Mouse (Mus musculus): Measurements from ENCODE around the gene Ccdc120. TPM values are rescaled to one million over a fixed set of nuclear protein-coding genes. Genes with fewer than 3 reads are reported as not detected.
"Not testable (repeated sequence)": the region's sequence is repeated elsewhere in the genome, so short reads cannot be mapped to it uniquely, and the experiment has no call there.

The Ccdc120 gene
- polyA plus RNA-seq, 1 experiment from 2014 or later: 30.4 TPM

GRCm38 (mm10) chrX:7722691-7723090 is 28.0 kb downstream of the Ccdc120 start:
- no peaks in the 10 kb centered on the region for H3K9me3 ChIP-seq (replicated peaks)
- H3K4me1 ChIP-seq: peaks cover 7% of the 10 kb centered on the region; the same call in 1 of the 2 replicates
- ATAC-seq: no peak
- no peak overlapping the region for H3K27ac ChIP-seq
- H3K4me2 ChIP-seq: peak overlapping the region; percentile 64
- H3K36me3 ChIP-seq (ENCODE audit: poor library complexity, severe bottlenecking): peaks cover 20% of the 10 kb centered on the region
- WGBS: 21% methylated on average over 4 of the region's 4 CpGs
- H3K27me3 ChIP-seq: no peaks in the 10 kb centered on the region
- peak overlapping the region; percentile 62 for H3K9ac ChIP-seq
- H3K4me3 ChIP-seq: peak overlapping the region; percentile 59

- Histone ChIP-seq H3K9me3 (replicated peaks) (no peaks in the 10 kb centered on the region), H3K4me1 (peaks cover 6% of the 10 kb centered on the region; the same call in 1 of the 2 replicates), H3K27me3 (no peaks in the 10 kb centered on the region), H3K36me3 (ENCODE audit: poor library complexity, severe bottlenecking) (peaks cover 18% of the 10 kb centered on the region), H3K27ac (peak overlapping the region; percentile 86; the same call in 1 of the 2 replicates), H3K4me3 (peak overlapping the region; percentile 59), H3K4me2 (peak overlapping the region; percentile 64), H3K9ac (peak overlapping the region; percentile 62)
- WGBS: 29% methylated on average over 11 of the region's 11 CpGs
- no peak for ATAC-seq
Observed at GRCm38 (mm10) chrX:7722282-7722611, 28.5 kb downstream of the Ccdc120 start.

DNA sequence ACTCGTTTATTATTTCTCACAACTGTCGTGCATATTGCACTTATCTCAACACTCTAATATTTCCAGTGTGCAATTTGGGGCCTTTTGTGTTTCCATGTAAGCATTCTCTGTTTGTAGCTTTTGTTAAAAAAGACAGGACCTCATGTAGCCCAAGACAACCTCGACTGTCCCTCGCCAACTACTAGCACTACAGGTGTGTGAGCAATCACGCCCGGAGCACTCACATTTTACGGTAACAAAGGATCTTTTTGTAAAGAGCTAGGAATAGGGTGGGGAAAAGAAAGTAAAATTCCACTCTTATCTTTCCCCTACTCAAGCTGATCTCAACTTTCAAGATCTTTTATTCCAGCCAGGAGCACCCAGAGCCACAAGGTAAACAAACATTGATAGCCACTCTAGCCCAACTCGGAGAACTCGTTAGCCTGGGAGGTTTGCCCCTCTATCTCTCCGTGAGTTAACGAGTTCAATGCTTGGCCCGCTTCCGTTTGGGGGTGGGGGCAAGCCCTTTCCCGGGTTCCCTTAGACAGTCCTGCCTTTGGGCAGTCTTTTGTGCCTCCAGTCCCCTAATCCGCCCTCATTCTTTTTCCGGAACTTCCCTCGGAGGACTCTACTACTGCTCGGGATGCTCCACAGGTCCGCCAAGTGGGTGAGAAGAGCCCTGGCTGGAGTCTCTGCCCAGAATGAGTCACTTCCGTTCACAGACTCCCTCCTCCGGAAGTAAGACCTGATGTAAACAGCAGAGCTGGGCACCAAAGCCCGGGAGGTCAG is 29.0 kb downstream of the Ccdc120 start, which contains the start of gene Gm45208:
Gene Gm45208 (plus strand): TSS at position 732 of the 768 bp plus-strand sequence.
- peaks cover 6% of the 10 kb centered on the region; the same call in 1 of the 2 replicates for H3K4me1 ChIP-seq
- peak; percentile 90 for ATAC-seq
- 20% methylated on average over 22 of the region's 22 CpGs for WGBS
- H3K9ac ChIP-seq: peak within 1 kb of the TSS; percentile 62
- H3K27me3 ChIP-seq: no peaks in the 10 kb centered on the region
- H3K4me3 ChIP-seq: peak within 1 kb of the TSS; percentile 59
- H3K9me3 ChIP-seq (replicated peaks): no peaks in the 10 kb centered on the region
- peak within 1 kb of the TSS; percentile 64 for H3K4me2 ChIP-seq
- peak within 1 kb of the TSS; percentile 86 for H3K27ac ChIP-seq
- H3K36me3 ChIP-seq (ENCODE audit: poor library complexity, severe bottlenecking): peaks cover 12% of the 10 kb centered on the region

DNA sequence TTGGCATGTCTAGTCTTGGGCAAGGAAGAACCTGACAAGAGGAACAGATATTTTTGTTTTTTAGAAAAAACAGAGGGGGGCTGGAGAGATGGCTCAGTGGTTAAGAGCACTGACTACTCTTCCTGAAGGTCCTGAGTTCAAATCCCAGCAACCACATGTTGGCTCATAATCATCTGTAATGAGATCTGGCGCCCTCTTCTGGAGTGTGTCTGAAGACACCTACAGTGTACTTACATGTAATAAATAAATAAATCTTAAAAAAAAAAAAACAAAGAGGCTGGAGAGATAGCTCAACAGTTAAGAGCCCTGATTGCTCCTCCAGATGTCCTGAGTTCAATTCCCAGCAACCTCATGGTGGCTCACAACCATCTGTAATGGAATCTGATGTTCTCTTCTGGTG is 34.6 kb downstream of the Ccdc120 start:
- H3K4me3 ChIP-seq: not testable (repeated sequence)
- 22% methylated on average over 1 of the region's 1 CpGs for WGBS

DNA sequence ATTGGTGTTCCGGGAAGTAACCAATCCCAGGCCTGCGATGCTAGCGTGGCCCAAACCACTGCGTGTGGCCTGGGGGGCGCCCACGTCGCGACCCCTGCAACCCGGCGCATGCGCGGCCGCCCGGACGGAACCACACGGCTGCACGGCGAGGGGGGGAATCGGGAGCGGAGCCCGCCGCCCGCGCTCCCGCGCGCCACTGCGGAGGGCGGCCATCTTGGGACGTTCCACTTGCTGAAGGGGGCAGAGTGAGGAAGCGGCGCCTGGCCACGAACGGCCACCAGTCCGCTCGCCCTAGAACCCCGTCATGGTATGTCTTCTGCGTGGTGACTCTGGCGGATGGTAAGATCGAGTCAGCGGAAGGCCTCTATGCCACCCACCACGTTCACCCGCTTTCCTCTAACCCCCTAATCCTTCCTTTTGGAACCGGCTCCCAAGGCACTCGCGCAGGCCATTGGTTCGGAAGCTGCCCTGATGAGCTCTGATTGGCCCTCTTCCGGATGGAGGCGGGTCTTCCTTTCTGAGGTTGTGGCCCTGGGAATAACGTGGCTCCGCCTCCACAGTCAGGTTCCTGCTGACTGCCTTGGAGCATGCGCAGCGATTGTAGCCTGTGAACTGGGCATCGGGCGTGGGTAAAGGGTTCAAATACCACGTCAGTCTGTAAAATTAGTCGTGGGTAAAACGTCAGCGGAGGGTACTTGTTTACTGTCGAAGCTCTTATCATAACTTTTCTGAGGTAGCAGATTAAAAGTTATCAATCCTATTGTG is 36.4 kb downstream of the Ccdc120 start, which contains the start of gene Wdr45:
Gene Wdr45 (plus strand): TSS at position 199 of the 765 bp plus-strand sequence.
- not testable (repeated sequence) for H3K36me3 ChIP-seq (ENCODE audit: poor library complexity, severe bottlenecking); H3K27ac ChIP-seq; H3K9me3 ChIP-seq (replicated peaks); H3K27me3 ChIP-seq; H3K4me1 ChIP-seq
- H3K9ac ChIP-seq: peak within 1 kb of the TSS; percentile 48; the same call in 1 of the 2 replicates
- 13% methylated on average over 38 of the region's 60 CpGs for WGBS
- H3K4me2 ChIP-seq: peak within 1 kb of the TSS; percentile 58
- peak; percentile 96 for ATAC-seq
- H3K4me3 ChIP-seq: peak within 1 kb of the TSS; percentile 35

More for the DNA sequence above, 34.6 kb downstream of the Ccdc120 start:
- H3K9ac ChIP-seq; ATAC-seq; H3K27me3 ChIP-seq; H3K36me3 ChIP-seq (ENCODE audit: poor library complexity, severe bottlenecking); H3K4me1 ChIP-seq; H3K9me3 ChIP-seq (replicated peaks); H3K4me2 ChIP-seq; H3K27ac ChIP-seq: not testable (repeated sequence)

GRCm38 (mm10) chrX:7713764-7714134 is 37.0 kb downstream of the Ccdc120 start:
- H3K4me1 ChIP-seq; ATAC-seq; H3K27me3 ChIP-seq; H3K9me3 ChIP-seq (replicated peaks); H3K36me3 ChIP-seq (ENCODE audit: poor library complexity, severe bottlenecking); H3K27ac ChIP-seq: not testable (repeated sequence)
- Histone ChIP-seq H3K4me2 (peak overlapping the region; percentile 58), H3K9ac (peak overlapping the region; percentile 48; the same call in 1 of the 2 replicates), H3K4me3 (peak overlapping the region; percentile 35)
- 20% methylated on average over 5 of the region's 12 CpGs for WGBS

DNA sequence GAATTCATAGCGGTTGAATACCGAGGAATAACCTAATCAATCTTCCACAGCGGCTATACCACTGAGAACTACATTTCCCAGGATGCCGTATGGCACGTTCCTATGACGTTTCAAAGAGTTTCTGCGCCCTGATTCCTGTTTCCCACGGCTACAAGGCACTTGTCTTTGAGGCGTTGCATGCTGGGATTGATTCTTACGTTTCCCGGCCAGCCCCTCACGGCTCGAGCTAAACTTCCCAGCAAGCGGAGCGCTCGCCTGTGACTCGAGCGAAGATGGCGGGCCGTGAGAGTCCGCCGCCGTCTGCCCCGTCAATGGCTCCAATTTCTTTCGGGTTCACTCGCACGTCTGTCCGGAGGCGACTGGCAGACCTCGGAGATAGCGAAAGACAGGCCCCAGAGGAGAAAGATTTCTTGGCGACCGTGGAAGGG is 53.7 kb downstream of the Ccdc120 start, which contains the start of gene Gpkow:
Gene Gpkow (plus strand): TSS at position 178 of the 428 bp plus-strand sequence.
- H3K27ac ChIP-seq: peak within 1 kb of the TSS; percentile 35; the same call in 1 of the 2 replicates
- H3K4me1 ChIP-seq: peaks cover 7% of the 10 kb centered on the region; the same call in 1 of the 2 replicates
- no peaks in the 10 kb centered on the region for H3K9me3 ChIP-seq (replicated peaks)
- 12% methylated on average over 33 of the region's 33 CpGs for WGBS
- ATAC-seq: peak; percentile 98
- H3K4me3 ChIP-seq: peak within 1 kb of the TSS; percentile 54
- H3K27me3 ChIP-seq: no peaks in the 10 kb centered on the region
- peaks cover 11% of the 10 kb centered on the region for H3K36me3 ChIP-seq (ENCODE audit: poor library complexity, severe bottlenecking)
- H3K9ac ChIP-seq: peak within 1 kb of the TSS; percentile 63
- peak within 1 kb of the TSS; percentile 62 for H3K4me2 ChIP-seq

- no peak overlapping the region for H3K27ac ChIP-seq
- H3K4me2 ChIP-seq: peak overlapping the region; percentile 28
- H3K4me3 ChIP-seq: peak overlapping the region; percentile 54; the same call in 1 of the 2 replicates
- no peak overlapping the region for H3K9ac ChIP-seq
- H3K9me3 ChIP-seq (replicated peaks): no peaks in the 10 kb centered on the region
- no peaks in the 10 kb centered on the region for H3K27me3 ChIP-seq
- H3K4me1 ChIP-seq: peaks cover 7% of the 10 kb centered on the region; the same call in 1 of the 2 replicates
- WGBS: 47% methylated on average over 6 of the region's 6 CpGs
- peaks cover 10% of the 10 kb centered on the region for H3K36me3 ChIP-seq (ENCODE audit: poor library complexity, severe bottlenecking)
- ATAC-seq: peak; percentile 41
Observed at GRCm38 (mm10) chrX:7696520-7696919, 54.2 kb downstream of the Ccdc120 start.

DNA sequence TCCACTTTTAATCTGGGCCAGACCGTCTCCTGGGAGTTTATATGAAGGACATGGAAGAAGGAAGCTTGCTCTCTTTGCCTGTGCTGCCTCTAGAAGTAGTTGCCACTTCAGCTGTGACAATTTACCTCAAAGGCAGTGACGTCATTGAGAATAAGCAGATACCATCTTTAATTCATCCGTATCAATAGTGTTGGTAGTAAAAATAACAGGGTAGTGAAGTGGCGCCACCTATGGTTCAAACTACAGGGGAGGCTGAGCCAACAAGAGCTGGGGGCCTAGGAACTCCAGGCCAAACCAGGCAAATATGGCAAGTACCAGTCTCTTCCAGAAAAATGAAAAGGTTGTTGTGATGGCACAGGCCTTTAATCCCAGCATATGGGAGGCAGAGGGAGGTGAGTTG is 57.8 kb downstream of the Ccdc120 start:
- H3K9ac ChIP-seq: no peak overlapping the region
- no peaks in the 10 kb centered on the region for H3K9me3 ChIP-seq (replicated peaks)
- no peaks in the 10 kb centered on the region for H3K4me1 ChIP-seq
- H3K4me3 ChIP-seq: no peak overlapping the region
- no peak overlapping the region for H3K27ac ChIP-seq
- ATAC-seq: no peak
- no peaks in the 10 kb centered on the region for H3K27me3 ChIP-seq
- H3K36me3 ChIP-seq (ENCODE audit: poor library complexity, severe bottlenecking): no peaks in the 10 kb centered on the region
- H3K4me2 ChIP-seq: no peak overlapping the region
- 34% methylated on average over 4 of the region's 4 CpGs for WGBS

GRCm38 (mm10) chrX:7690486-7690885 is 60.2 kb downstream of the Ccdc120 start:
- Histone ChIP-seq H3K36me3 (ENCODE audit: poor library complexity, severe bottlenecking) (no peaks in the 10 kb centered on the region), H3K27me3 (no peaks in the 10 kb centered on the region), H3K9ac (no peak overlapping the region), H3K4me3 (no peak overlapping the region), H3K4me1 (no peaks in the 10 kb centered on the region), H3K9me3 (replicated peaks) (no peaks in the 10 kb centered on the region), H3K4me2 (no peak overlapping the region), H3K27ac (no peak overlapping the region)
- WGBS: 67% methylated on average over 3 of the region's 3 CpGs
- no peak for ATAC-seq

DNA sequence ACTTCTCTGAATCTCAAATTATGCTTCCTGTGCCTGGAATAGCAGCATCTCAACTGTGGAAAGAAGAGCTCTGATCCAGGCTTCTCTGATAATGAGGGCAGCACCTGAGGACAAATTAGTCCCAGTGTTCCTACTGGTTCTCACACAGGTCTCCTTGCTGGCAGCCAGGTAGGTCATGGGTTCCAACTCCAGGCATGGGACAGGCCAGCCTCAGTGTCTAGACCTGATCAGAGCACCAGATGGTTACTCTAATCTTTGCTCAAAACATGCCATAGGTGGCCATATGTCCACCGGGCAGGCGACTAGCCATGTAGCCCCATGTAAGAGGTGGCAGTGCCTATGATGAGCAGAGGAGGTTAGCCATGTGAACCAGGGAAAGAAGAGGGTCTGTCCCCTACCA is 62.4 kb downstream of the Ccdc120 start:
- no peak for ATAC-seq
- no peaks in the 10 kb centered on the region for H3K9me3 ChIP-seq (replicated peaks)
- H3K36me3 ChIP-seq (ENCODE audit: poor library complexity, severe bottlenecking): no peaks in the 10 kb centered on the region
- H3K27me3 ChIP-seq: no peaks in the 10 kb centered on the region
- H3K4me3 ChIP-seq: no peak overlapping the region
- no peak overlapping the region for H3K4me2 ChIP-seq
- H3K4me1 ChIP-seq: no peaks in the 10 kb centered on the region
- 91% methylated on average over 2 of the region's 2 CpGs for WGBS
- H3K9ac ChIP-seq: no peak overlapping the region
- H3K27ac ChIP-seq: no peak overlapping the region
